Mouse (Mus musculus): ENCODE measurements at regions not wholly inside any gene's neighbourhood (a gene's known extent, or its start where the extent isn't known, plus 50 kb on each side); places are given as distances from the start of the nearest gene placed in this dataset.

DNA sequence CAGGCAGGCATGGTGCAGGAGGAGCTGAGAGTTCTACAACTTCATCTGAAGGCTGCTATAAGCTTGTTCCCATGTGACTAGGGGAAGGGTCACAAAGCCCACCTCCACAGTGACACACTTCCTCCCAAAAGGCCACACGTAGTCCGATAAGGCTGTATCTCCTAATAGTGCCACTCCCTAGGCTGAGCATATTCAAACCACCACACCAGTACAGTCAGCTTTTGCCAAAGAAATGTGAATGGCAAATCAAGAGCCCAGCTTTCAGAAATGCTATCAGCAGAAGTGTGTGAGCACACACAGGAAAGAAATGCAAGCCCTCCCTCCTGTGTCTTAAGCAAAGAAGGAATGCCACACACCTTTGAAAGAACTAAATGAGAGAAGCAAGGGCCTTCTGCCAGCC is 80.4 kb upstream of the Ankrd28 start:
- TF ChIP-seq CTCF (IDR thresholded peaks at IDR 0.05; ENCODE audit: extremely low read depth, insufficient read depth, insufficient read length, insufficient replicate concordance) (no peak), POLR2A (IDR thresholded peaks at IDR 0.05; ENCODE audit: low read depth, low read length) (no peak)

All from spleen, adult 2 months (tissue).